Mouse (Mus musculus) heart, adult 18-20 months (tissue): Measurements from ENCODE around the gene Khnyn. TPM values are rescaled to one million over a fixed set of nuclear protein-coding genes. Genes with fewer than 3 reads are reported as not detected.

ENCODE experiments used
- DNase-seq, 2 experiments: peaks; one replicate each; pipeline ENCODE4 v3.0.0; 2021 to 2022; ENCODE audit warnings: mixed read lengths in 1 of 2
- long read RNA-seq, 2 experiments: library from polyadenylated mRNA; stranded (forward); transcript quantifications; one replicate each; pipeline ENCODE4 v2.0.0; 2021
- total RNA-seq, 2 experiments: library from RNA; stranded (reverse); gene quantifications; 2 replicates each; pipeline ENCODE4 v1.2.3; 2021

Gene Khnyn
- 10 to 100 TPM in 1 of 2 experiments, 1 to 10 TPM in 1; 8.6 to 10.0 TPM for total RNA-seq
- long read RNA-seq, experiment 1, partial matches to known transcripts = 1 of 7 reads
- long read RNA-seq, experiment 1, other reads (novel, unspliced or antisense) = 2 of 7 reads
- long read RNA-seq, experiment 2, partial matches to known transcripts = 0 of 5 reads
- long read RNA-seq, experiment 2, other reads (novel, unspliced or antisense) = 1 of 5 reads

- peak; percentile 91 to 96 for DNase-seq
Observed at GRCm38 (mm10) chr14:55884713-55885113, at the start of gene Khnyn. Gene Khnyn, plus strand, starts transcription at chr14:55884947.

GRCm38 (mm10) chr14:55838312-55838711, 46.4 kb upstream of the Khnyn start:
- DNase-seq = no peak

GRCm38 (mm10) chr14:55838740-55839139, 46.0 kb upstream of the Khnyn start:
- DNase-seq = no peak

GRCm38 (mm10) chr14:55840853-55841366, 43.8 kb upstream of the Khnyn start:
- no peak for DNase-seq

DNA sequence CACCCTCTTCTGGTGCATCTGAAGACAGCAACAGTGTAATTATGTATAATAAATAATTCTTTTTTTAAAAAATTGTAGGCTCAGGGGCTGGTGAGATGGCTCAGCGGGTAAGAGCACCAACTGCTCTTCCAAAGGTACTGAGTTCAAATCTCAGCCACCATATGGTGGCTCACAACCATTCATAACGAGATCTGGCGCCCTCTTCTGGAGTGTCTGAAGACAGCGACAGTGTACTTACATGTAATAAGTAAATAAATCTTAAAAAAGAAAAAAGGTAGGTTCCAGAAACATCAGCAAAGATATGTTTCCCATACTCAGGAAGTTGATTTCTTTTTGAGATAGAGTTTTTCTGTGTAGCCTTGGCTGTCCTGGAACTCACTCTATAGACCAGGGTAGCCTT, 42.0 kb upstream of the Khnyn start:
- DNase-seq = peak in 1 of 2 experiments; percentile 42

DNA sequence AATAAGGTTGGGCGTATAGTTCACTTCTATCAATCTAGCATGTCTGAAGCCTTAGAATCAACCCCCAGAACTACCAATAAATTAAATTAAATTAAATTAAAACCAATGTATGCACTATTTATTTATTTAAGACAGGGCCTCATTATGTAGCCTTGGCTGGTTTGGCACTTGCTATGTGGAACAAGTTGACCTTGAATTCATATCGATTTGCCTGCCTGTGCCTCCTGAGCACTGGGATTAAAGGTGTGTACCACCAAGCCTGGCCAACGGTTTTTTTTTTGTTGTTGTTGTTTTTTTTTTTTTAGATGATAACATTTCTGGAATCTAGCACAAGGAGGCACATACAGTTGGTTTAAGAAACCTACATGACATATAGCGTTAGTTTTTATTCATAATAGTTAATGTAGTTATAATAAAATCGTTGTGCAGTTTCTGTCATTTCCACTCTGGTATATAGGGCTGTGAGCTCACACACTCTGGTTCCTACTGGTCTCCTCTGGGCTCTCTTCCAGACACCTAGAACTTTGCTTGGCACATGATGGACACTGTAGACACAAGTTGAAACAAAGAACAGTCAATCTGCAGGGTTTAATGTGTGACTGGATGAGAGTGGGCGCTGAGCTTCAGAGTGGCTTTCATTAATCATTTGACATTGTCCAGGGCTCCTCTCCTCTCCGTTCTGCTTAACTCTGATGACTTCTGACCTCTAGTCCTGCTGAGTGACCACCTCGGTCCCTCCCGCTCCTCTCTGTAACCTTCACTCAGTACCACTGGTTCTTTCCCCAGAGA, 39.0 kb upstream of the Khnyn start:
- no peak for DNase-seq

GRCm38 (mm10) chr14:55850885-55851284, 33.9 kb upstream of the Khnyn start:
- no peak for DNase-seq

- DNase-seq = no peak
Observed at GRCm38 (mm10) chr14:55852646-55853551, 31.8 kb upstream of the Khnyn start.

GRCm38 (mm10) chr14:55853621-55854285, 31.0 kb upstream of the Khnyn start, which contains the start of gene Nynrin:
Gene Nynrin, plus strand, starts transcription at chr14:55854010.
- peak; percentile 75 to 85 for DNase-seq

- DNase-seq = peak; percentile 36 to 50
Observed at GRCm38 (mm10) chr14:55854406-55855100, 30.2 kb upstream of the Khnyn start.

GRCm38 (mm10) chr14:55855101-55855561, 29.6 kb upstream of the Khnyn start:
- DNase-seq = peak; percentile 52 to 64

DNA sequence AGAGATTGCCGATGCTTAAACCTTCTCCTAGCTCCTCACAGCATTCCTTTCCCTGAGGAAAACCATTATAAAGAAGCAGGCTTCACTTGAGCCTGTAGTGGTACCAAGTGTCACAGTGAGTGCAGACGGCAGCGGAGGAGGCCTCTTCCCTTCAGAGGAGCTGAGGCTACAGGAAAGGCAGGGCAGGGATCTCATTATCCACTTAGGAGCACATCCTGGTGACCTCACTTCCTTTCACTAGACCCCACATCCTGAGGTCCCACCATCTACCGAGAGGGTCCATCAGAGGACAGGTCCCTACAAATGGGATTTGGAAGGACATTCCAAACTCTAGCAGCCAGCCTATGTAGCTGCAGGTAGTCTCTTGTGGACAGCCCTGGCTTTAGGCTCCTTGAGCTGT, 27.2 kb upstream of the Khnyn start:
- DNase-seq = peak in 1 of 2 experiments; percentile 35

DNA sequence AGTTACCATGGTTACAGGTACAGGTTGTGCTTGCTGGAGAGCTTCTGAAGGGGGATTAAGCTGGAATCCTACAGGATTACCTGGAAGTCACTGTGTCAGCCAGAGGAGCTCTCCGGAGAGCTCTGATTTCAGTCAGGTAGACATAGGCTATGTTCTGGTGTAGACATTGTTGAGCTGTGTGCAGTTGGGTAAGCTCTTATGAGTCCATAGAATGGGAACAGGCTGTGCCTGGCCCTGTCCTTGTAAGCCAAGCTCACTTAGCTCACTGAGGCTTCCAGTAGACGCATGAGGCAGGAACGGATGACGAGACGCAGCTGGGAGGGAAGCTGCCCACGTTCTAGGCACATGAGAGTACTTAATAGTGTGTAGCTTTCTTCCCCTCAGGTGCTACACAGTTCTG, 22.6 kb upstream of the Khnyn start:
- no peak for DNase-seq

- DNase-seq = no peak
Observed at GRCm38 (mm10) chr14:55862970-55863369, 21.8 kb upstream of the Khnyn start.

GRCm38 (mm10) chr14:55863773-55864172, 21.0 kb upstream of the Khnyn start:
- DNase-seq = peak; percentile 83 to 89

- DNase-seq = peak; percentile 53 to 87
Observed at GRCm38 (mm10) chr14:55866962-55867361, 17.8 kb upstream of the Khnyn start.

DNA sequence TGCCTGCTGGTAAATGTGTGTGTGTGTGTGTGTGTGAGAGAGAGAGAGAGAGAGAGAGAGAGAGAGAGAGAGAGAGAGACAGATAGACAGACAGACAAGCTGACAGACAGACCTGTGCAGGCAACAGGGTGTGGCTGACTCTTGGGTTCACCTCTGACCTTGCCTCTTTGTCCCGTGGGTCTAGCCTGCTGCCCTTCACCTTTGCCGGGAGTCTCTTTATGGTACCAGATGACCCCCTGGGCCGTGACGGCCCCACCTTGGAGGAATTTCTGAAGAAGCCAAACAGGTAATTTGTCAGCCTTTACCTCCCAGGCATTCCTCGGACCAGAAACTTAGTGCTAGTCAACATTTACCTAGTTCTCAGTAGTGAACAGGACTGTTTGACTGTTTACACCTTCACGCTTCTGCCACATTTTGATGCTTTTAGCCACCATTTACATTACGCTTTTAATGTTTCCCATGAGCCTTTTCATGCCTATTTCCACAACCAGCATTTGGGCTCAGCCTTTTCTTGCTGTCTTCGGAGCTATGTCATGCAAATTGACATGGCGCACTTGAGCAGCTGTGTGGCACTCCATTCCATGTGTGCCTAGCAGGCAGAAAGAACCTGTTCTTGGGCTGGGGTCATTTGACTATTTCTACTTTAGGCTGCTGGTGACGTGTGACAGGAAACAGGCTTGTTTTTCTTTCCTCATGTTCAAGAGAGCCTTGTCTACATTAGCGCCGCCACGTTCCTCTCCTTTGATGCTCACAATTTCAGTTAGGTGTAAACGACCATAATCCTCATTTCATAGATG, 16.3 kb upstream of the Khnyn start:
- DNase-seq = no peak

DNA sequence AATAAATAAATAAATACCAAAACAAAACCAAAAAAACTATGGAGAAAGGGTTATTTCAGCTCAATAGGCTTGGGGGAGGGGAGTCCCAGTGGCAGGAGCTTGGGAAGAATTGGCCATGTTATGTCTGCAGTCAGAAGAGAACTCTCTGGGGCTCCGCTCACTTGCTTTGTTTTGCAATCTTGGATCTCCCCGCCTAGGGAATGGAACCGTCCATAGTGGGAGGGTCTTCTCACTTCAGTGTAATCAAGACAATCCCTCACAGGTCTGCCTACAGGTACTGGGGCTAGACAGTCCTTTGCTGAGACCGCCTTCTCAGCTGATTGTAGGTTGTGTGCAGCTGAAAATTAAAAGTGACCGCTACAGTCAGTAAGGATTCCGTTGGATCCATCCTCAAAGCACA, 15.2 kb upstream of the Khnyn start:
- DNase-seq = no peak

DNA sequence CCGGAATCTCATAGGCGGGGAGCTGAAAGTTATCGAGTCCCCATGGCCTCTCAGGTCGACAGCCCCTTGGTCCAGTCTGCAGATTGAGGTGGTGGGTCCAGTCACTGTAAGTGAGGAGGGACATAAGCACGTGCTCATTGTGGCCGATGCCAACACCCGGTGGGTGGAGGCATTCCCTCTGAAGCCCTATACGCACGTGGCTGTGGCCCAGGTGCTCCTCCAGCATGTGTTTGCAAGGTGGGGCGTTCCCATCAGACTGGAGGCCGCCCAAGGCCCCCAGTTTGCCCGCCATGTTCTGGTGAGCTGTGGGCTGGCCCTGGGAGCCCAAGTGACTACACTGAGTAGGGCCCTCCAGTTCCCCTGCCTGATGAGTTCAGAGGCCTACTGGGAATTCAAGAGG, 12.7 kb upstream of the Khnyn start:
- no peak for DNase-seq

DNA sequence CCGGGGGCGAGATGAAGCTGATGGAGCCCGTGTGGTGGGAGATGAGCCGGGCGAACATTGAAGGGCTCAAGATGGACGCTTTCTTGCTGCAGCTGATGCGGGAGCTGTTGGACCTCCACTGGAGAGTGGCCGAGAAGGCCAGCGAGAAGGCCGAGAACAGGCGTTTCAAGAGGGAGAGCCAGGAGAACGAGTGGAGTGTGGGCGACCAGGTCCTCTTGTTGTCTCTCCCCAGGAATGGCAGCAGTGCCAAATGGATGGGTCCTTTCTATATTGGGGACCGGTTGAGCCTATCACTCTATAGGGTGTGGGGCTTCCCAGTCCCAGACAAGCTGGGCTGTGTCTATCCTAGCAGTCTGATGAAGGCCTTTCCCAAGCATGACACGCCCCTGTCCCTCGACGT, 12.2 kb upstream of the Khnyn start:
- no peak for DNase-seq
